Mouse (Mus musculus) frontal cortex, adult 2 months (tissue): ENCODE measurements at regions not wholly inside any gene's neighbourhood (a gene's known extent, or its start where the extent isn't known, plus 50 kb on each side); places are given as distances from the start of the nearest gene placed in this dataset.
A peak's percentile ranks its signal among the peaks of the same experiment; 100 is the strongest.

ENCODE experiments used
- DNase-seq, 2 experiments: peaks; one replicate each; pipeline ENCODE4 v3.0.0; 2022; ENCODE audit warnings: low spot score in 1 of 2; ENCODE audit errors: extremely low spot score in 1 of 2

GRCm38 (mm10) chrX:11892396-11892795, 267.8 kb downstream of the Bcor start:
- DNase-seq, result no peak

GRCm38 (mm10) chrX:11893606-11894279, 266.4 kb downstream of the Bcor start:
- no peak for DNase-seq

- no peak for DNase-seq
Observed at GRCm38 (mm10) chrX:11894280-11894662, 265.9 kb downstream of the Bcor start.

GRCm38 (mm10) chrX:11895396-11895795, 264.8 kb downstream of the Bcor start:
- DNase-seq, result no peak

- DNase-seq, result no peak
Observed at GRCm38 (mm10) chrX:11898280-11898679, 261.9 kb downstream of the Bcor start.

- no peak for DNase-seq
Observed at GRCm38 (mm10) chrX:11899051-11899450, 261.1 kb downstream of the Bcor start.

GRCm38 (mm10) chrX:11899914-11900313, 260.2 kb downstream of the Bcor start:
- DNase-seq, result no peak

- DNase-seq, result no peak
Observed at GRCm38 (mm10) chrX:11901791-11902190, 258.4 kb downstream of the Bcor start.

GRCm38 (mm10) chrX:11903116-11903700, 256.9 kb downstream of the Bcor start:
- no peak for DNase-seq

- DNase-seq, result no peak
Observed at GRCm38 (mm10) chrX:11905231-11905630, 254.9 kb downstream of the Bcor start.

- peak in 1 of 2 experiments; percentile 13 for DNase-seq
Observed at GRCm38 (mm10) chrX:11907167-11907566, 253.0 kb downstream of the Bcor start.

GRCm38 (mm10) chrX:11915984-11916383, 244.2 kb downstream of the Bcor start:
- DNase-seq, result no peak

- no peak for DNase-seq
Observed at GRCm38 (mm10) chrX:11920231-11920630, 239.9 kb downstream of the Bcor start.

- no peak for DNase-seq
Observed at GRCm38 (mm10) chrX:11924639-11925302, 235.4 kb downstream of the Bcor start.

GRCm38 (mm10) chrX:11926868-11927535, 233.2 kb downstream of the Bcor start:
- no peak for DNase-seq

GRCm38 (mm10) chrX:11929448-11929847, 230.7 kb downstream of the Bcor start:
- DNase-seq, result no peak

GRCm38 (mm10) chrX:11931432-11931831, 228.7 kb downstream of the Bcor start:
- DNase-seq, result no peak

- DNase-seq, result peak in 1 of 2 experiments; percentile 47
Observed at GRCm38 (mm10) chrX:11935337-11935736, 224.8 kb downstream of the Bcor start.

- no peak for DNase-seq
Observed at GRCm38 (mm10) chrX:11940246-11940645, 219.9 kb downstream of the Bcor start.

GRCm38 (mm10) chrX:11943367-11943766, 216.8 kb downstream of the Bcor start:
- no peak for DNase-seq

- DNase-seq, result no peak
Observed at GRCm38 (mm10) chrX:11944574-11944973, 215.6 kb downstream of the Bcor start.
